Mouse (Mus musculus) midbrain, embryonic 13.5 days (tissue): ENCODE data around the gene Prop1. TPM values are rescaled to one million over a fixed set of nuclear protein-coding genes. Genes with fewer than 3 reads are reported as not detected.
A peak's percentile ranks its signal among the peaks of the same experiment; 100 is the strongest.

Experiments
- ATAC-seq: fragments of 200-750 bp; cut with Nextera tagmentation; 2 replicates; pipeline ENCODE4 v1.8.0; 2017; ENCODE audit warnings: mild to moderate bottlenecking, moderate TSS enrichment, moderate library complexity
- H3K27ac ChIP-seq: fragments of 300-500 bp; sonication (generic); 2 replicates; pipeline ENCODE4 v1.5.1; 2015; ENCODE audit warnings: inconsistent platforms, mild to moderate bottlenecking, moderate library complexity
- H3K27me3 ChIP-seq: fragments of 300-500 bp; sonication (generic); 2 replicates; pipeline ENCODE4 v1.6.1; 2015; ENCODE audit warnings: mild to moderate bottlenecking, inconsistent platforms
- H3K36me3 ChIP-seq: fragments of 300-500 bp; sonication (generic); 2 replicates; pipeline ENCODE4 v1.6.1; 2015; ENCODE audit warnings: mild to moderate bottlenecking, inconsistent platforms
- H3K4me1 ChIP-seq: fragments of 300-500 bp; sonication (generic); replicated peaks from 2 replicates; pipeline ENCODE4 v1.6.1; 2015; ENCODE audit warnings: inconsistent platforms
- H3K4me2 ChIP-seq: fragments of 300-500 bp; sonication (generic); replicated peaks from 2 replicates; pipeline ENCODE4 v1.6.1; 2015; ENCODE audit warnings: moderate library complexity, mild to moderate bottlenecking, inconsistent platforms
- H3K4me3 ChIP-seq: fragments of 300-500 bp; sonication (generic); replicated peaks from 2 replicates; pipeline ENCODE4 v1.5.1; 2015; ENCODE audit warnings: mild to moderate bottlenecking, inconsistent platforms
- H3K9ac ChIP-seq: fragments of 300-500 bp; sonication (generic); replicated peaks from 2 replicates; pipeline ENCODE4 v1.6.1; 2015; ENCODE audit warnings: mild to moderate bottlenecking, inconsistent platforms
- H3K9me3 ChIP-seq: fragments of 300-500 bp; sonication (generic); 2 replicates; pipeline ENCODE4 v1.6.1; 2016; ENCODE audit warnings: mild to moderate bottlenecking, inconsistent platforms
- WGBS: fragments of 180-500 bp; shearing (Covaris S2); methylation state at CpG from one replicate; pipeline ENCODE4 v1.1.7; 2015; 5-methylcytosine and 5-hydroxymethylcytosine counted together
- polyA plus RNA-seq: library from polyadenylated mRNA; unstranded; fragments of >200 nt; fragmentation: Nextera tagmentation; extraction: Ambion mirVana; gene quantifications from 2 replicates; pipeline ENCODE4 v1.2.1, GENCODE M21; 2015

Gene Prop1
- polyA plus RNA-seq, 1 experiment from 2014 or later, result not detected

DNA sequence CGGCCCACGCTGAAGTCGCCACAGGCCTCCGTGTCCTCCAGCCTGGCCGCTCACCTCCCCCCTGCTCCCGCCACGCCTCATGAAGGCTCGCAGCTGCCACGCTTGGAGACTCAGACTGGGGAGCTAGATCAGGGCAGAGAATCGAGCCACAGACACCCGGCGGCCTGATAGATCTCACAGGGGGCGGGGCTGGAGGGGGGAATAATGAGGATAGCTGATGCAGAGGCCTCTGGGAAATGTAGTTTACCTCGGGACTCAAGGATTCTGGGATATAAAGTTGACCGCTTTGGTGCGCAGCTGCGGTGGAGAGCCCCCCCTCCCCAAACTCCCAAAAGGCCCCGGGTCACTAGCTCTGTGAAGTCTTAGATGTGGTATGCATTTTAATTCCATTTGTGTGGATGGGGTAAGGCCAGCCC lies 22.1 kb downstream of the Prop1 start, which contains the start of gene Zfp354b:
TSS of gene Zfp354b (minus strand) at position 183 of the 416 bp plus-strand sequence.
- no peaks in the 10 kb centered on the region for H3K36me3 ChIP-seq
- under 1% methylated on average over 18 of the region's 18 CpGs for WGBS
- H3K9me3 ChIP-seq, result no peaks in the 10 kb centered on the region
- peak; percentile 96 for ATAC-seq
- peak within 1 kb of the TSS; percentile 85 for H3K4me2 ChIP-seq
- H3K27me3 ChIP-seq, result no peaks in the 10 kb centered on the region
- peak within 1 kb of the TSS; percentile 74 for H3K9ac ChIP-seq
- peaks cover 12% of the 10 kb centered on the region for H3K4me1 ChIP-seq
- peak within 1 kb of the TSS; percentile 60 for H3K4me3 ChIP-seq
- H3K27ac ChIP-seq, result peak within 1 kb of the TSS; percentile 79

DNA sequence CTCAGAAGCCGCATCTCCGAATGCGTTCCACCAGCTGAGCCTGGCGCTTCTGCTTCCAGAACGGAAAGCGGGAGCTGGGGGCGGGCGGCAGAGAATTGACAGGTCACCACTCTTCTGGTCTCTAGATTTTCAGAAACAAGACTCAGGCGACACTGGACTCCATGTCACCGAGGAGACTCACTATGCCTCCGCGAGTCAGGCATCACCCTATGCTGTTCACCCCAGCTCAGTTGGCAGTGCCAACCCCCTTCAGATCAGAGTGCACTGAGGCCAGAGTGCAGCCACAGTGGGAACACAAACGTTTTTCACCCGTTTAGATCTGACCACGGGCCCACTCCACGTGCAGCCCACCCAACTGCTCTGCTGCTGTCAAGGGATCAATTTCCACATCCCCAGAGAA lies 22.5 kb downstream of the Prop1 start:
- Histone ChIP-seq H3K4me2 (peak overlapping the region; percentile 85), H3K9me3 (no peaks in the 10 kb centered on the region), H3K4me3 (peak overlapping the region; percentile 60), H3K4me1 (peaks cover 12% of the 10 kb centered on the region), H3K27me3 (no peaks in the 10 kb centered on the region), H3K36me3 (no peaks in the 10 kb centered on the region), H3K27ac (peak overlapping the region; percentile 79), H3K9ac (peak overlapping the region; percentile 74)
- 4% methylated on average over 16 of the region's 16 CpGs for WGBS
- ATAC-seq, result peak; percentile 75

- Histone ChIP-seq H3K9me3 (no peaks in the 10 kb centered on the region), H3K27ac (peak overlapping the region; percentile 79; the same call in 1 of the 2 replicates)
These were observed 23.0 kb downstream of the Prop1 start for GRCm38 (mm10) chr11:50930469-50931014.

DNA sequence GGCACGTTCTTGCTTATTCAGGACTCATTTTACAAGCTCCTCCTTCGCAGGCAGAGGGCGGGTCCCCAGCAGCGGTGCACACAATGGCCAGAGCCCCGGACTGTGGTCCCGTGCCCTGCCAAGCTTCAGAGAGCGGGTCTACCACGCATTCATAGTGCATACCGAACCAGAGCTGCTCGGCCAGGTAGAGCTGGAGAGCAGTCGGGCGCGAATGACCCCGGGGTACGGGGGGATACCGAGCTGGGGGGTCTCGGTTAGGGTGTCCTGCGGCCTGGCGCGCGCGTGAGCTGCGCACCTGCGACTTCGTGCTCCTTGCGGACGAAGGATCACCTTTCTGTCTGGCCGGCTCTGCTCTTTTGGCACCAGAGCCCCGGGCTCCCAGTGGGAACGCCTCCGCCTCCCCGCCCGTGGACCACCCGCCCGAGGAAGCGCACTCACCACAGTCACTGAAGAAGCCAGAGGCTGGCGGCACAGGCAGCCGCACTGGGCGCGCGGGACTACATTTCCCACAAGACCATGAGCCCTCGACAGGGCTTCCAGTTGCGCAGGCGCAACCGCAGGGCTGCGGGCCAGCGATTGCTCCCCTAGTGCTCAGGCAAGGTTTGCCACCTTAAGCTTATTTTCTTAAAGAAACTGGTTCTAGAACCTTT lies 37.8 kb downstream of the Prop1 start, which contains the start of gene Zfp2:
TSS of gene Zfp2 (minus strand) at position 495 of the 650 bp plus-strand sequence.
- H3K4me3 ChIP-seq, result peak within 1 kb of the TSS; percentile 75
- peaks cover 35% of the 10 kb centered on the region for H3K36me3 ChIP-seq
- peak within 1 kb of the TSS; percentile 87 for H3K27ac ChIP-seq
- WGBS, result under 1% methylated on average over 47 of the region's 47 CpGs
- peak within 1 kb of the TSS; percentile 51 for H3K4me2 ChIP-seq
- no peaks in the 10 kb centered on the region for H3K27me3 ChIP-seq
- peaks cover 22% of the 10 kb centered on the region for H3K9me3 ChIP-seq
- peaks cover 14% of the 10 kb centered on the region for H3K4me1 ChIP-seq
- peak within 1 kb of the TSS; percentile 93 for H3K9ac ChIP-seq
- peak; percentile 99 for ATAC-seq

More at GRCm38 (mm10) chr11:50930469-50931014, 23.0 kb downstream of the Prop1 start:
- Histone ChIP-seq H3K9ac (peak overlapping the region; percentile 74), H3K4me1 (peaks cover 12% of the 10 kb centered on the region), H3K4me3 (peak overlapping the region; percentile 60), H3K36me3 (no peaks in the 10 kb centered on the region), H3K4me2 (peak overlapping the region; percentile 85), H3K27me3 (no peaks in the 10 kb centered on the region)
- ATAC-seq, result no peak
- 29% methylated on average over 14 of the region's 14 CpGs for WGBS

GRCm38 (mm10) chr11:50914461-50914860 lies 39.1 kb downstream of the Prop1 start:
- 96% methylated on average over 3 of the region's 3 CpGs for WGBS
- Histone ChIP-seq H3K4me1 (peaks cover 14% of the 10 kb centered on the region), H3K4me3 (peak overlapping the region; percentile 75; the same call in 1 of the 2 replicates), H3K9ac (no peak overlapping the region), H3K9me3 (peaks cover 27% of the 10 kb centered on the region), H3K4me2 (no peak overlapping the region; the same call in 1 of the 2 replicates), H3K36me3 (peaks cover 48% of the 10 kb centered on the region), H3K27ac (no peak overlapping the region), H3K27me3 (no peaks in the 10 kb centered on the region)
- no peak for ATAC-seq

- H3K9me3 ChIP-seq, result peaks cover 27% of the 10 kb centered on the region
- WGBS, result 92% methylated on average over 1 of the region's 1 CpGs
- H3K27ac ChIP-seq, result no peak overlapping the region
- H3K27me3 ChIP-seq, result no peaks in the 10 kb centered on the region
- no peak for ATAC-seq
- peaks cover 60% of the 10 kb centered on the region for H3K36me3 ChIP-seq
- H3K9ac ChIP-seq, result no peak overlapping the region
- H3K4me3 ChIP-seq, result no peak overlapping the region
- peaks cover 14% of the 10 kb centered on the region for H3K4me1 ChIP-seq
- no peak overlapping the region for H3K4me2 ChIP-seq
These were observed 40.3 kb downstream of the Prop1 start for GRCm38 (mm10) chr11:50913301-50913700.

DNA sequence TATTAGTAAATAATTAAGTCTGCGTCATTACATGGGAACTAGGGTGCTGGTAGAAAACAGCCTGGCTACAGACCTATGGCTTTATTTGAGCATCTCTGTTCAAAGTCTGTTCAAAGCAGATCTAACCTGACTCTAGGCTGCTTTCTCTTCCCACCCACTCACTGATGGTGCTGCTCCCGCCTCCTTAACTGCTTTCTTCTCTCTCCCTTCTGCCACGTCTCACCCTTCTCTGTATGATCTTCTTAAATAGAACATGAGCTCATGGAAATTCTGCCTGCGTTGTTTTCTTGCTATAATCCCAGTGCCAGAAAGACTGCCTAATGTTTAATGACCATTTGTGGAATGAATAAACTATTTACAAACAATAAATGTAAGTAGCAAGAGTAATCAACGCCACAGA lies 45.4 kb downstream of the Prop1 start:
- H3K36me3 ChIP-seq, result peaks cover 96% of the 10 kb centered on the region
- H3K4me3 ChIP-seq, result no peak overlapping the region
- H3K9ac ChIP-seq, result no peak overlapping the region
- H3K4me1 ChIP-seq, result no peaks in the 10 kb centered on the region
- H3K9me3 ChIP-seq, result peaks cover 68% of the 10 kb centered on the region
- WGBS, result 89% methylated on average over 5 of the region's 5 CpGs
- no peak for ATAC-seq
- no peak overlapping the region for H3K4me2 ChIP-seq
- H3K27me3 ChIP-seq, result no peaks in the 10 kb centered on the region
- H3K27ac ChIP-seq, result no peak overlapping the region

Other genes with a start within 250 kb of the Prop1 start
- 54.6 and 55.4 TPM in 2 replicates for gene Zfp354c, start 126.0 kb downstream of the Prop1 start, polyA plus RNA-seq
- 1.2 and 1.4 TPM in 2 replicates for gene Zfp879, start 112.2 kb downstream of the Prop1 start, polyA plus RNA-seq
- 0.08 TPM in 1 of 2 replicates, not detected in the other for gene Grm6, start 103.1 kb downstream of the Prop1 start, polyA plus RNA-seq
- 16.7 TPM in 2 replicates for gene Zfp454, start 66.1 kb downstream of the Prop1 start, polyA plus RNA-seq
- gene Zfp2, start 37.6 kb downstream of the Prop1 start, polyA plus RNA-seq, result 51.9 and 53.2 TPM in 2 replicates
- gene Zfp354b, start 22.1 kb downstream of the Prop1 start, polyA plus RNA-seq, result 2.9 TPM in 2 replicates
- gene 4933414I15Rik, start 10.0 kb downstream of the Prop1 start, polyA plus RNA-seq, result not detected in 2 replicates
- not detected in 2 replicates for gene Olfr1378, start 12.8 kb upstream of the Prop1 start, polyA plus RNA-seq
- not detected in 2 replicates for gene Olfr1377, start 28.2 kb upstream of the Prop1 start, polyA plus RNA-seq
- not detected in 2 replicates for gene Olfr51, start 49.8 kb upstream of the Prop1 start, polyA plus RNA-seq
- gene Olfr54, start 60.5 kb upstream of the Prop1 start, polyA plus RNA-seq, result not detected in 2 replicates
- gene Olfr1375, start 94.3 kb upstream of the Prop1 start, polyA plus RNA-seq, result not detected in 2 replicates
- 11.3 and 11.6 TPM in 2 replicates for gene Zfp354a, start 105.5 kb upstream of the Prop1 start, polyA plus RNA-seq